Mouse (Mus musculus) retina, adult 2 months (tissue): ENCODE results near the gene Omt2b.
"Not testable (repeated sequence)": the region's sequence is repeated elsewhere in the genome, so short reads cannot be mapped to it uniquely, and the experiment has no call there.

Experiments used
- DNase-seq: peaks from one replicate; pipeline ENCODE4 v3.0.0-alpha.2; 2012; ENCODE audit warnings: low read depth, low spot score

Gene Omt2b

GRCm38 (mm10) chr9:78327289-78327688 is at the start of gene Omt2b:
TSS of gene Omt2b (plus strand) at chr9:78327589.
- not testable (repeated sequence) for DNase-seq

DNA sequence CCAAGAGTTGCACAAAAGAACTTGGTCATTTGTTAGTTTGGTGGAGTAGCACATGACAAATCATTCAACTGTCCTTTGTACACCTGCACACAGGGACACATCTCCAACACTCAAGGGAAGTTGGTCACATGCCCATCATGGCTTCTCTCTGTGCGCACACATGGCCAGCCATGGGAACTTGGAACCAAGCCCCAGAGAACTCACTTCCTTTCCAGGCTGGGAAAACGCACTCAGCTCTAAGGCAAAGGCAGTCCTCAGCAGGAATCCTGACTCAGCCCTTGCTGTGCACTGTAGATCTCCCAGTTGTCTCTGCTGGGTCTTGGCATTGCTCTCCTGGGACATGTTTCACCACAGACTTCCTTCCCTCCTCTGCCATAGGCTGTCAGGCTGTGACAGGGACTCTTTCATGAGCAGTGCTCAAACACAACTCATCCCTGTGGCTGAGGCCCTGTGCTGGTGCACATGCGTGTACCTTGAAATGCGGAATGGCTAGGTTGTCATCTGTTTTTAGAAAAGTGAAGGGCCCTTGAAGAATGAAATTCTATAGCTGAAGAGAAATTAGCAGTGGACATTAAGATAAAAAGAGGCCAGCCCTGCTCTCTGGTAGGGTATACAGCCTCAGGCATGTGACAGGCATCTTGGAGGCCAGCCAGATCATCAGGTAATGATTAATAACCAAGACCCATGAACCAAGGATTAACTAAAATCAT is 45.2 kb upstream of the Omt2b start:
- DNase-seq, result not testable (repeated sequence)

- DNase-seq, result not testable (repeated sequence)
These were observed 38.3 kb upstream of the Omt2b start for GRCm38 (mm10) chr9:78289063-78289462.

- not testable (repeated sequence) for DNase-seq
These were observed 37.7 kb upstream of the Omt2b start, which contains the start of gene Gm10639 for GRCm38 (mm10) chr9:78289723-78290122. TSS of gene Gm10639 (plus strand) at chr9:78289923.

DNA sequence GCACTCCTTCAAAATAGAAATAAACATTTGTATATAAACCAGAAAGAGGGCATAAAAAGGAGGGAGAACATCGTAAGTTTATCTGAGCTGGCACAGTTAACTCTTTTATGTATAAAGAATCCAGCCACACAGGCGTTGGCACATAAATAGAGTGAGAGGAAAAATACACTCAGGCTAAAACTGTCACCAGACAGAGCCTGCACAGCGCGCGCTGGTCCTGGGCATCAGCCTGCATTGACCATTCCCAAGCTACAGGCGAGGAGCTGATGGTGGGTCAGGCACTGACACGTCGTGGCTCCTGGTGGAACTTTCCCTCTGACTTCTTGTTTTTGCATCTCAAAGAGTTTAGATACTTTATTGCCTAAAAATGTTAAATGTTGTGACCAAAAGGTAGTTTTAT is 34.9 kb upstream of the Omt2b start:
- not testable (repeated sequence) for DNase-seq

GRCm38 (mm10) chr9:78293683-78294082 is 33.7 kb upstream of the Omt2b start:
- DNase-seq, result not testable (repeated sequence)

GRCm38 (mm10) chr9:78294781-78295180 is 32.6 kb upstream of the Omt2b start:
- DNase-seq, result not testable (repeated sequence)

GRCm38 (mm10) chr9:78296089-78296488 is 31.3 kb upstream of the Omt2b start:
- peak; percentile 16 for DNase-seq

GRCm38 (mm10) chr9:78298232-78298631 is 29.2 kb upstream of the Omt2b start:
- DNase-seq, result no peak

GRCm38 (mm10) chr9:78299143-78299542 is 28.2 kb upstream of the Omt2b start:
- DNase-seq, result not testable (repeated sequence)

- DNase-seq, result not testable (repeated sequence)
These were observed 19.3 kb upstream of the Omt2b start for GRCm38 (mm10) chr9:78308122-78308521.

DNA sequence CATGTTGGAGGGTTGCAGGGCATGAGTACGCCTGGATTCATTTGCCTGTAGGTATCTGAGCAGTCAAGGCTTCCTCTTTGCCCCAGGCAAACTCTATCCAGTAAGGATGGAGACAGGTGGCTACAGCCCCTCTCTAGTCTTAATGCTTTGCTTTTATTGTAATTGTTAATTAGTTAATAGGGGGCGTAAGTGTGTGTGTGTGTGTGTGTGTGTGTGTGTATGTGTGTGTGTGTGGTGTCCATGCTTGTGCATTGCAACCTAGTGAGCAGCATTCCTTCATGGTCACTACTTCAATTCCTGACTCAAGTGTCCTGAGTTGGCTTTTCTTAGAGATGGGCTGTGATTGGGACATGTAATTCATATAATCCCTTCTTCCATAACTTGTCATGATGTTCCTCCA is 12.7 kb upstream of the Omt2b start, which contains the start of gene Omt2a:
TSS of gene Omt2a (minus strand) at position 101 of the 400 bp plus-strand sequence.
- DNase-seq, result no peak

GRCm38 (mm10) chr9:78319499-78319898 is 7.9 kb upstream of the Omt2b start:
- DNase-seq, result no peak

GRCm38 (mm10) chr9:78337050-78337449 is 9.7 kb downstream of the Omt2b start:
- DNase-seq, result not testable (repeated sequence)

GRCm38 (mm10) chr9:78340324-78340723 is 12.9 kb downstream of the Omt2b start:
- DNase-seq, result not testable (repeated sequence)

DNA sequence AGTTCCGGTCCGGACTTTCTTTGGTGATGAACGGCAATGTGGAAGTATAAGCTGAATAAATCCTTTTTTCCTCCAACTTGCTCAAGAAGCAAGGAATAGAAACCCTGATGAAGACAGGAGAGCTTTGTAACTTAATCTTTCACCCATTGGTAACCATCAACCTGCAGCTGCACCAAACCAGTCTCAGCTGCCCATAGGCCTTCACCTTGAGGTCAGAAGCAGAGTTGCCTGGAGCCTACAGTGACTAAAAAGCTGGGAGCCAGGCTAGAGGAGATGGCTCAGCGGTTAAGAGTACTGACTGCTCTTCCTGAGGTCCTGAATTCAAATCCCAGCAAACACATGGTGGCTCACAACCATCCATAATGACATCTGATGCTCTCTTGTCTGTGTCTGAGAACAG is 15.1 kb downstream of the Omt2b start:
- DNase-seq, result not testable (repeated sequence)

DNA sequence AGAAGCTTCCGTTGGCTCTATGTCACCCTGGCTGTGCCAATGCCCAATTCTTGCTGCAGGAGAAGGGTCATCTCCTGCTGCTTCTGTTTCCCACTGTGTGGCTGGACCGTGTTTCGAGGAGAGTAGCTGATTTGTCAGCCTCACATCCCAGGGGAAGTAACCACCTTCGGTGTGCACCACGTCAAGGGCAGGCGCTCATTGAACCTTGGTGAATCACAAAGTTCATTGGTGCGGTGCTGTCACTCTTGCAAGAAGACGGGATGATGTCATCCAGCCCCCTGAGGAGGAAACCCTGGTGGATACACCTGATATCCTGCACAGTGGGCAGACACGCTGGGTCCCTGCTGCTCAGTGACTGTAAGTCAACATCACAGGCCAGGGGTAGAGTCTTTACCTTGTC is 15.7 kb downstream of the Omt2b start:
- DNase-seq, result not testable (repeated sequence)

- not testable (repeated sequence) for DNase-seq
These were observed 17.8 kb downstream of the Omt2b start for GRCm38 (mm10) chr9:78345235-78345634.

DNA sequence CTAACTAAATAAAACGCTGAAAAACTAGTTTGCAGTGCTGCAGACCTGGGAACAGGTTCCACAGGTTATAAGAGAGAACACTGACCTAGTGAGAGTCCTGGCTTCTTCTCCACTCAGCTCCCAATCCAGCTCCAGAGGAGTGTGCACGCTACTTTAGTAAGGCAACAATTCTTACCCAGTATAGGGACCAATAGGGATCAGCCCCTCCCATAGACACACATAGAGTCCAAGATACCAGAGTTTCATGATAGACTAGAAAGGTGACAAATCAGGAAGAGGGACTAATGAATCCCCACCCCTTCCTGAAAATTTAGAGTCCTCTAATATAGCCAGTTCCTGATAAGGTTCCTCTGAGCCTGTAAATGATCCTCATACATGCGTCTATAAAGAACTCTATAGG is 19.6 kb downstream of the Omt2b start:
- no peak for DNase-seq

DNA sequence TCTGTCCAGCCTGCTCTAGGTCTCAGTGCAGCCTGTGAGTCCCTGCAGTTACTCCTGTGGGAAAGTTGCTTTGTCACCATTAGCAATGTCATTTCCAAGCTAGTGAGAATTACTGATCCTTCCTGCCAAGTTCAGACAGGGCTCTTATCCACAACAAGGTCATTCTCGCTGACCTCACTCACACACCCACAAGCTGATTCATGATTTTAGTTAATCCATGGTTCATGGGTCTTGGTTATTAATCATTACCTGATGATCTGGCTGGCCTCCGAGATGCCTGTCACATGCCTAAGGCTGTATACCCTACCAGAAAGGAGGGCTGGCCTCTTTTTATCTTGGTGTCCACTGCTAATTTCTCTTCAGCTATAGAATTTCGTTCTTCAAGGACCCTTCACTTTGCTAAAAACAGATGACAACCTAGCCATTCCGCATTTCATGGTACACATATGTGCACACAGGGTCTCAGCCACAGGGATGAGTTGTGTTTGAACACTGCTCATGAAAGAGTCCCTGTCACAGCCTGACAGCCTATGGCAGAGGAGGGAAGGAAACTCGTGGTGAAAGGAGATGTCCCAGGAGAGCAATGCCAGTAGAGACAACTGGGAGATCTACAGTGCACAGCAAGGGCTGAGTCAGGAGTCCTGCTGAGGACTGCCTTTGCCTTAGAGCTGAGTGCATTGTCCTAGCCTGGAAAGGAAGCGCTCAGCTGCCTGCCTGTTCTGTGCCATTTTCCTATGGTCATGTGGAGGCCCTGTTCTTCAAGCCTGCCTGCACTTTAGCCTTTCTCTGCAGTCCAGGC is 21.0 kb downstream of the Omt2b start:
- DNase-seq, result not testable (repeated sequence)

GRCm38 (mm10) chr9:78349141-78349540 is 21.8 kb downstream of the Omt2b start:
- not testable (repeated sequence) for DNase-seq

DNA sequence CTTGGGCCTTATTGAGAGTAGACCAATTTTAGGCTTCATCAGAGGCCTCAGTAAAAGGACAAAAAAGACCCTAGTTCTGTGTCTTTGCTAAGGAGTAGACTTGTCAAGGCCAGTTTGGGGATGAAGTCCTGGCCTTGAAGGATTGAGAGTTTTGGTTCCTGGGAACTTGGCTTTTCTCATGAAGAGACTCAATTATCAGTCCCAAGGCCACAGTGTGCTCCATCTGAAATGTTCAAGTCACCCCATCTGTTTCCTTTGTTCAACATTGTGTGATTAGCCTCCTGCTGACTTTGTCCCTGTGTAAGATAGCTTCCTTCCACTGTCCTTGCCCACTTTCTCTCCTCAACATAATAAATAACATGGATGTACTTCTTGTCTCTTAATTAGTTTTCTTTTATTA is 22.6 kb downstream of the Omt2b start:
- not testable (repeated sequence) for DNase-seq
